Mouse (Mus musculus) B cell, adult 2 months (primary cell): ENCODE measurements at regions not wholly inside any gene's neighbourhood (a gene's known extent, or its start where the extent isn't known, plus 50 kb on each side); places are given as distances from the start of the nearest gene placed in this dataset.

ENCODE experiments used
- DNase-seq, 2 experiments: peaks; one replicate each; pipeline ENCODE4 v3.0.0; 2022

DNA sequence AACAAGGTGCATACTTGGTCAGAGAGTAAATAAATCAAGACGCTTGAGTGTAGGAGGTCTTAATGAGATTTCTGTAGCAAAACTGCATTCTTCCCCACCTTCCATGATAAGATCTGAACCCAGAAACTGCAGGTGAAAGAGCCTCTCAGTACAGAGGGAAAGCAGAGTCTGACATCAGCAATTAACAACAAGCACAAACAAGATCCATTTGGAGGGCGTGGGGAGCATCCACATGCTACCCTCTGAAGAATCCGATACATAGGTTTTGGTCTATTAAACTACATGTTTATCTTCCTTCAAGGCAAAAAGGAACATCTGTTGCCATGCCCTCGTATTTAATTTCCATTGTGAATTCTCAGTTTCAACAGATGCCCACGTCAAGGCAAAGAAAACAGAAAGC lies 124.2 kb downstream of the S1pr1 start:
- no peak for DNase-seq

DNA sequence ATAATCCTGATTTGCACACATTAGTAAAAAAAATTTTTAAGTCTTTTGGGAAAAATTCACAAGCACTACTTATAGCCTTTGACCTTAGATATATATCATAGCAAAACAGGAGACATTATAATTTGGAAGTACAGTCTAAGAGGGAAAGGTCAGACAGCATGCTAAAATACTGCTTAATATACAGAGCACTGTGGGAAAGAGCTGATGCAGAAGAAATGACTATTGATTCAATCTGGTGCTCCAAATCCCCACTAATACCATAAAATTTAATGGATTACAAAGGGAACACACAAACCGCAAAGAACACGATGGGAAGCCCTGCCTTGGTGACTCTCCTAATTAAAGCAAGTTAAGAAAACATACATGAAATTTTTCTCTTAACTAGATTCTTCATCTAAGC lies 126.3 kb downstream of the S1pr1 start:
- no peak for DNase-seq

DNA sequence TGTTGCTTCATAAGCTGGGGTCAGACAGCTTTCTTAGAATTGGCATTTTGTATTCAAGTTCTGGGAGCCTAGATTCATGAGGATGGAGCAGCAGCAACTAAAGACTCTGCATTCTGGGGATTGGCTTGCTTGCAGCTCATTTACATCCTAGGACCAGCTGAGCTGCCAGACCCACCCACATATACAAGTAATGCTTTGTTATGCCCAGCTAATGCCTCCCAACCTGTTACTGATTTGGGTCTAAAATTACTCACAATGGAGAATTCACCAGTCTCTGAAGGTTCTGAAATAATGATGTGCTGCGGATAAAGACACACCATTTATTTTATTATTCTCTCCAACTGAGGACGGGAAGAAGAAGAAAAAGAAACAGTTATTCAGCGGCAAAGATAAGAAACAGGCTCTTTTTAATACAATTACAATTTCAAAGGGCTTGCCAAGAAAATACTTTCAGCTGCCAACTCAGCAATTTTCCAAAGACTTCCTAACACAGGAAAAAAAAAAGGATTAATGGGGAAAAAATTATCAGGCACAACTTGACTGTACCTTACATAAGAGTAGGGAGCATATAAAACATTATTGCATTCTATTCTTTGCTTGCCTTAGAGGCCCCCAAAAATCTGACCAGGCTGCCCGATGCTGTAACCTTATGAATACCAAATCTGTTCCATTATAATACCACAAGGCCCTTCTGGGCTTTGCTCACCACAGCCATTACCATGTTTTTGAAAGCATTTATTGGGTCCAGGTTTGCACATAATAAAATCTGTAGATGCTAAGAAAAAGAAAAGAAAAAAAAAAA lies 134.5 kb downstream of the S1pr1 start:
- no peak for DNase-seq

DNA sequence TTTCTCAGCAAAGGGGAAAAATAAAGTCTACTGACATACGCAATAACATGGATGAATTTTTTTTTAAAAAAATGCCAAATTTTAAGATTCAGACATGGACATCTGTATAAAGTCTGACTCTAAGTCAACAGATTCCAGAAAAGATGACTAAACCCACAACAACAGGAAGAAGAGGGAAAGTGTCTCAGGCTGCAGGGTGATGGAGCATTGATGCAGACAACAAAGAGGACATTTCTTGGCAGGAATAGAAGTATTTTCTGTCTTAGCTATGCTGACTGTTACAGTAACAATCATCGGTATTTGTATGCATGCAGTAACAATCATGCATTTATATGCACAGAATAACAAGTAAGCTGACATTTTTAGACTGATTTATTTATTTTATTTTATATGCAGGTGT lies 139.5 kb downstream of the S1pr1 start:
- no peak for DNase-seq

DNA sequence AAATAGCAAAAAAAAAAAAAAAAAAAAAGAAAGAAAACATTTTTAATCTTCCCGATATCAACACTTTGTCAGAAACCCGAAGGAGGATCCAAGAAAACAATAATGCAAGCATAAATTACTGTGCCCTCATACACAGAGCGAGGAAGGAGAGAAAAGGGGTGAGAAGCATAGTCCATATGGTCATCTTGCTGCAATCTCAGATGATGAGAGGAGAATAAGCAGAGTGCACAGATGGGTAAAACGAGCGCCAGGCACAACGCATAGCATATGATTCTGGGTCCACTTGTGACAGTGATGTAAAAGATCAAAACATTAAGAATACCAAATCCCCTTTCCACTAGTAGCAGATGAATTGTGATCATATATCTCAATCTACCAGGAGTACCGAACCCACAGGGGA lies 152.1 kb downstream of the S1pr1 start:
- DNase-seq = no peak

DNA sequence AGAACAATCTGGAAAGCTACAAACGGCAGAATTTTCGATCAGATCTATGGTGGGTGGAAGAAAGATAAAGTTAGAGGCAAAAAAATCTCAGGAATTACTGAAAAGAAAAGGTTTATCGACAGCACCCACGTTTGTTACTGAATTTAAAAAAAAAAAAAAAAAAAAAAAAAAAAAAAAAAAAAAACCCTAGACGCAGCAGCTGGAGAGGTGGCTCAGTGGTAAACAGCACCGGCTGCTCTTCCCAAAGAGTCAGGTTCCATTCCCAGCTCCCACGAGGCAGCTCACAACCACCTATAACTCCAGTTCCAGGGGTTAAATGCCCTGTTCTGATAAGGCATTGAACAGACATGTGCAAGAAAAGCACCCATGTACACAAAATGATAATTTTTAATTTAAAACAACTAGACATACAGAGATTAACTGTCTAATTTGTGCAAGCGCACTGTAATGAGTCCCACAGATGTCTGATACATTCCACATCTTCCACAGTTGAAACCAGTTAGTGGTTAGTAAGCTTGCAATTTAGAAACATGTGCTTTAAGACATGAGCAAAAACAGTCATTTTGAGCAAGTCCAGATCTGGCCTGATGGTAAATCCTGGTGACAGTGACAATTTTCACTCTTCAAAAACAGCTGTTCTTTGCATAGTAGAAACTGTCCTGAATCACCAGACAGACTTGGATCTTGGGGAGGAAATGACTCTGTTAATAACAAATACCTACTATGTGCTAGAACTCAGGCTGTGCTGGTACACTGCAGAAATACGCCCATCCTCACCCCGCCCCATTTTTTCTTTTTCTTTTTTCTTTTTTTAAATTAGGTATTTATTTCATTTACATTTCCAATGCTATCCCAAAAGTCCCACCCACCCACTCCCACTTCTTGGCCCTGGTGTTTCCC lies 159.8 kb downstream of the S1pr1 start:
- DNase-seq = no peak

DNA sequence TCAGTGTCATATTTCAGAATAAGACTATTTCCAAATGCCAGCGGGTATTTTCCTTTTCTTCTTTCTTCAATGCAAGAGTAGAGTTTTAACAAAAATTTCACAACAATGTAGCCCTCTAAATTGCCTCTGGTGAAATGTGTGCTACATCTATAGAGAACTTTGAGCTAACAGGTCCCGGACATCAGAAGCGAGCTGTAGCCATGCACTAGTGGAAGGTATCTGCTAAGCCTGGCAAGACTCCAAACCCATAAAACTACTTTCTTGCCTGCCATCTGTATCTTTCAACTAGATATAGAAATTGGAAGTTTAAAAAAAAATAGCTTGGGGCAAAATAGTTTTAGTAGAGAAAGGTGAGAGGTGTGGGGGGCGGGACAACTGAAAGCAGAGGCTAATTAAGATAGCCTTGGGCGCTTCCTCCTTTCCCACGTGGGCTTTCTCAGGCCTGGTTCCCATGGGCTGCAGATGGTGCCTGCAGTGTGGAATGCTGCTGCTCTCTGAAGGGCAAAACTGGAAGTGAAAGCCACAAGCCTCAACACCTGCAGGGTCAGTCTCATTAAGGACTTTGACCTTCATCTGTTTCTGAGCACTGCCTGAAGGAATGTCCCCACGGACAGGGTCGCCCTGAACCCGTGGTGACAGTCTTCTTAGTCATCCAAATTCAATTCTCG lies 160.9 kb downstream of the S1pr1 start:
- DNase-seq = peak in 1 of 2 experiments; percentile 24

DNA sequence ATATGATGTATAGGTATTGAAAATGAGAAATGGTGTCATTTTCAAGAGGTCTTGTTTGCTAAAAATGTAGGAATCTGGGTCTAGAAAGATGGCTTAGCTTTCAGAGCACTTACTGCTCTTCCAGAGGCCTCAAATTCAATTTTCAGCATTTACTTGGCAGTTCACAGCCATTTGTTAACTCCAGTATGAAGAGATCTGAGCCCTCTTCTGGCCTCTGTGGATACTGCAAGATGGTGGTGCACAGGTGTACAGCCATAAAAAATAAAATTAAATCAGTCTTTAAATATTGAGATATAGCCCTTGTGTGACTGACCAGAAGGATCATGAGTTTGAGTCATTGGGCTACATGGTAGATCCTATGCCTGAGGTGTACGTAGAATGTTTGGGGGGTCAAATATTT lies 173.1 kb downstream of the S1pr1 start:
- peak; percentile 55 to 60 for DNase-seq

DNA sequence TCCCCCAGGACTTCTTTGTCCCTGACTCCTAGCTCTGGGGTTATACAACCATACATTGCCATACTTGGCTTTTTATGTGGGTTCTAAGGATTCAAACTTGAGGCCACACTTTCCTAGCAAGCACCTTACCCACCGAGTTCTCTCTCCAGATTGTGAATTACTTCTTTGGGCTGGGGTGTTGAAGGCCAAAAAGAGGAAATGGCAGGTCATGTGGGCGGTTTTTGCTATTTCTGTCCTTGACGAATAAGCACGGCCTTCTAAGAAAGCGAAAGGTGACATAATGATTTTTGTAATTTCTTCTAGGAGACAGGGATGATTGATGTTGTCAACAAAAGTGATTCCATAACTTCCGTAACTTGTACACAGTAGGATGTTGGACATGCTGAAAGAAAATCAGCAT lies 176.5 kb downstream of the S1pr1 start:
- DNase-seq = peak; percentile 47 to 53

DNA sequence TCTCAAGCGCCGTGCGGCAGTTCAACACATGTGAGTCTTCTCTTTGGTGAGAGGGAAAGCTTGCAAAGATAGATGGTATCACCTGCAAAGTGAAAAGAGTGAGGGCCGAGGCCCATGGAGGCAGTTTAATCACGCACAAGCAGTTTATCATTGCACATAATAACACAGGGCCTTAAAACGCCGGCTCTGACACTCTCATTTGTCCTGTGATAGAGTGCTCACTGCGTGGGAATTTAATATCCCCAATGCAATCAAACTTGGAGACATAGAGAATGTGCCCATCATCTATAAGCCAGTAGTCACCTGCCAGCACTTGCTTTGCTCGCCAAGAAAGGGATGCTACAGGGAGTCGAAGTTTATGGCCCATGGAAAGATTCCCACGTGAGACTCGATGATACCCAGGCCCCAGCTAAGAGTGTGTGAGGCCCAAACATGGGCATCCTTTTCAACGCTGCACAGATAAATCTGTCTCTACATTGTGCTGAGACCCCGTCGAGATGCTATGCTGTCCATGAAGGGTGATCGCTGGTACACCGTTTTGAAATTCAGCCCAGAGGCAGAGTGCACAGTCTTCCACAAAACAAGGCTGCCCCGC lies 182.6 kb downstream of the S1pr1 start:
- no peak for DNase-seq

DNA sequence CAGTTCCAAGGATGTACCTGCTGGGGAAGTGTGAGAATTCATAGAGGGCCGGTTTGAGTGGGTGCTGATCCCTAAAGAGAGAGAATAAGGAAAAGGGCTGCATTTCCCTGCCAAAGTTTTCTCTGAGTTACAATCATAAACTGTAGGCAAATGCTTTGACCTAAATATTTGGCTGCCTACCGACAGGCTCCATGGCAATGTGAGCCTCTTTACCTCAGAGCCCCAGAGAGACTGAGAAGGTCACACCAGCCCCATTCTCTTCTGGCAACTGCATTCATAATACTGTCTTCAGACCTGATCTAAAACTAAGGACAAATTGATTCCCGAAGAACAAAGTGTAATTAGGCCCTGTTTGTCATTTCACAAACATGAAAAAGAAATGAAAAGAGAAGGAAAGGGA lies 184.4 kb downstream of the S1pr1 start:
- no peak for DNase-seq

DNA sequence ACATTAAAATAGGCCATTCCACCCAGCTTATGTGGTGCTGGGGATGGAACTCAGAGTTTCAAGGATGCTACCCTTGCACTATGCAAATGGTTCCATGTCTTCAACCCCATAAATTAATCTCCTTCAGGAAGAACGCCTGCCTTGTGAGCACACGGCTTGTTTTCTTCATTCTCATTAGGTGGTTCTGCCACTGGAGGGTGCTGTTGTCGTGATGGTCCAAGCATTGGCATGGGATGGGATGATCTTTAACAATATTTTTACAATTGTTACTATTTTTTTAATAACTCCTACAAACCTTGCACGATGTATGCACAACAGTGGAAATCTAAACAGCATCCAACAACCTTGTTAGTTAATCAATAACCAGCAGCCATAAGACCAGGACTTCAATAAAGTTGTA lies 185.0 kb downstream of the S1pr1 start:
- DNase-seq = peak; percentile 65 to 67

DNA sequence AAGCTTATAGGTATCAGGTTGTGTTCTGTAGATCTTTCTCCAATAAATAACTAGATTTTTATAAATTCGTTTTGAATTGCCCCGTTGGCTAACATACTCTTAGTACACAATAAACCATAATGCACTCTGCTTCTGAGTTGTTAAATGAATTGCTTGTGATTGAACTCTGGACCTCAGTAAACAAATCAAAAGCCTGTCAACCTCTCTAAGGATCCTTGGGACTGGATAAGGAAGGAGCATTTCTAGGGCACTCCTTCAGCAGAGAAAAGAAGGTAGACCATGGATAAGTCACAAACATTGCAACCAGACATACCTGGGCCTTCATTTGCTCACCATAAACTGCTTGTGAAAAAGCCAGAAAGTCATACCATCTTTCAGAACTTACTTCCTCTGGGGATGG lies 191.4 kb downstream of the S1pr1 start:
- DNase-seq = no peak

DNA sequence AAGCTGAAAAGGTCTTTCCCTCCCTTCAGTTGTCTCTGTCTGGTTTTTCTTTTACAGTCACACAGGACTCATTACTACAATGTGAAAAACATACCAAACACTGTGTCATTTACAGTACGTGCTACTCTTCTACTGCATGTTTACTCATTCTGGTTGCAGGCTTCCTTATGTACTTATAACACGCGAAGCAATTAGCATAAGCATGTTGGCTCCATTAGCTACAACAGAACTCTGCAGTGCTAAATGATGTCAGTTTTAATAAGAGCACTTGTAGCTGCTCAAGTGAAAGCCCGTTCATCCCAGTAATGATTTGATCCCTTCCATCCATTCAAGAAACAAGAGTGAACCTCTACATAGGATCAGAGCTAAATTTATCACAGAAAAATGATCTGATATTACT lies 199.2 kb downstream of the S1pr1 start:
- DNase-seq = no peak

DNA sequence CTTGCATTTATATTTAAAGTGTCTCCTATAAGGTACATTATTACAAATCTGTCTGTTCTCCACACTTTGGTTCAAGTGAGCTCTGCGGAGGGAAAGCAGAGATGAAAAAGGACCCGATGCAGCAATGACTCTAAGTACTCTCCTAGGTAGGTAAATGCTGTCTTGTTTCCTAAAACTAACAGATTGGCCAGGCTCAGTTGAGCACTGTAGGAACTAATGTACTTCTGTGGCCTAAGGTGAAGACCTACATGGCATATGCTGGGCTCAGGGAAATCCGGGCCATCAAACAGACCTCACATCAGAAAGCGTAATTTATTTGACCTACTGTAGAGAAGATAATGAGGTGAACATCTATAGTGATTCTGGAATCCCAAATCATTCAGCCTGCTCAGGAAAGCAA lies 205.2 kb downstream of the S1pr1 start:
- no peak for DNase-seq

DNA sequence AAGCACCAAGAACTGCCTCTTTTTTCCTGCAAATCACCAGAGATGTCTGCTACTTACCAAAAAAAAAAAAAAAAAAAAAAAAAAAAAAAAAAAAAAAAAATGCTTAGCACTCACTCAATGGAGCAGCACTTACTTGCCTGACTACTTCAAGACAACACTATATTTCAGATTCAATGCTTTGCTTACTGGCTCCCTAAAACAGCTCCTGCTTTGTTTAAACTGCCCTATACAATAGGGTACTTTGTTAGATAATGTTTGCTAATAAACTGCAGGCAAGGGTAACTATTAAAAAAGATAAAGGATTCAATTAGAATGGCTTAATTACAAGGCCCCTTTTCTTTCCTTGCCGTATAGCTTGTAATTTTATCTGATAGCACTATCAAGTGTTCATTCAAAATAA lies 217.5 kb downstream of the S1pr1 start:
- no peak for DNase-seq

DNA sequence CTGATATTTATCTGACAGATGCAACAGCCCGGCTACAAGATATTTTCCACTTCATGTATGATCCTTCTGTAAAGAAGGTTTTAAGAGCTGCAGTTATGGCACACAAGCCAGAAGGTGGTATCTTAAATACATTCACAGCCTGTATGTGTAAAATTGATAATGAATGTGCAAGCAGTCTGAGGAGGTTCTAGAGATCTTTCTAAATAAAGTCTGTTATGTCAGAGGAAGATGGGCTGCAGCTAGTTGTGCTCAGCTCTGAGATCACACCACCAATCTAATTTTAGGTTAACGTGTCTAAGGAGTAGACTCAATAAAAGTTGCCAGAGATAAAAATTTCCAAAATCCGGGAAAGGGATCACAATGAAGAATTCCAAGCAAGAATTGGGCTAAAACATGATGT lies 218.8 kb downstream of the S1pr1 start:
- DNase-seq = no peak

DNA sequence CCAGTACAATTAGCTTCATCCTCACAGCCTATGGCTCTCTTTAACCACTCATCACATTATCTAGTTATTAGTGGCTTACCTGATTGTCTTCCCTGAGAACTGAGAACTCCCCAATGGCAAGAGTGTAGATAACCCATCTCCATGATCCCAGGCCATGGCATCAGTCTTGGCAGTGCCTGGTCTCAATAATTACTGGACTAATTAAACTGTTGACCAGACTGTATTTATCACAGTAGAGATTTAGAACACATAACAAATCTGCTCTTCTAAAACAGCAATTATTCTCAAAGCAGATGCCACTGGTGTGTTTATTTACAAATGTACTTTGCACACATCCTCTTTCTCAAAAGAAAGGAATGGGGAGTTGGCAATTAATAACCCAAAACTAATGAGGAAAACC lies 219.2 kb downstream of the S1pr1 start:
- no peak for DNase-seq

DNA sequence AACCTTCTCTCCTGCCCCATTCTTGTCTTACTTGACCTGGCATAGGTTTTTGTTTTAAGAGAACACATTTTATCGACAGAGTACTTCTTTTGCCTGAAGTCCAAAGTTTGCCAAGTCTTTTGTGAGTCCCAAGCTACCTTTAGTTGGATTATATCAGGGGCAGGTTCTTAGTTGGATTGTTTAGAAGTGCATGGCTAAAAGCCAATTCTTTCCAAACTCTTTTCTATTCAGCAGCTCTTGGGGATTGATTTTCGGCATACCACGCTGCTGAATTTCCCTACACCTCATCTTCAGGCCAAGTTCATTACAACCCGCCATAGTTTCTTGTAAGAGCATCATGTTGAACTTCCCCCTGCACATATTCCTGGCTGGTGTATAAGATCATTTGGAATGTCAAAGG lies 245.9 kb downstream of the S1pr1 start:
- no peak for DNase-seq

DNA sequence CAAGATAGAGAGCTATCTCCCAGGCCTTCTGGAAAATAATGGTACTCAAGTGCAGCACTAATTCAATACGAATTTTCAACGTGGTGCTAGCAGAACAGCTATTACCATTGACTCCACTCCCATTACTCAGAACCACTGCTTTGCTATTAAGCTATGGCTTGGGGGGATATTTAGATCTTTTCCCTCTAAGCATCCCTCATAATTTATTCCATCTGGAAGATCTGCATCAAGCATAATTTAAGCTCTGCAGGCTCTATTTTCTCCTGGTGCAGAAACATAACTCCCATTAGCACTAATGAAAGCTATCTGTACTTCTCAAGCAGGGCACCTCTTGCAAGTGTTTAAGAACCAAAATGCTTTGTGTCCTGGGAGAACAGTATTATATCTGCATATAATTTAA lies 247.0 kb downstream of the S1pr1 start:
- no peak for DNase-seq

DNA sequence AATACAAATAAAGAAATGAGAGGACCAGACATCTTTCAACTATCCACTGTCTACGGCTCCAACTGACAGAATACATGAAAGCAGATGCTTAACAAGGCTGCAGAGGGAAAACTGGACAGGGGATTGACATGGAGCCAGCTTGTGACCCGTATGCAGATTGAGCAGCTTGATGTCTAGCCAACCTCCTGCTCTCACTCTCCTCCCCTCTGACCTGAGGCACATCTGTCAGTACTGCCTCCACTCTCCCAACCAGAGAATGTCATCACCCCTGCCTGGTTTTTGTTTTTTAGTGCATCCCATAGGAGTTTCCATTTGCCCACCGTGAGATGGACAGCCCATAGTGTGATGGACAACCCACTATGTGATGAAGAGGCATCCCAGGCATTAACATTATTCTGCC lies 252.2 kb downstream of the S1pr1 start:
- DNase-seq = no peak
